Mouse (Mus musculus) lung, postnatal 14 days (tissue): ENCODE measurements around the gene Esrrg.

Experiments
- DNase-seq: peaks from one replicate; pipeline ENCODE4 v3.0.0; 2021

The Esrrg gene

GRCm38 (mm10) chr1:187785226-187785625 is 176.6 kb downstream of the Esrrg start:
- no peak for DNase-seq

DNA sequence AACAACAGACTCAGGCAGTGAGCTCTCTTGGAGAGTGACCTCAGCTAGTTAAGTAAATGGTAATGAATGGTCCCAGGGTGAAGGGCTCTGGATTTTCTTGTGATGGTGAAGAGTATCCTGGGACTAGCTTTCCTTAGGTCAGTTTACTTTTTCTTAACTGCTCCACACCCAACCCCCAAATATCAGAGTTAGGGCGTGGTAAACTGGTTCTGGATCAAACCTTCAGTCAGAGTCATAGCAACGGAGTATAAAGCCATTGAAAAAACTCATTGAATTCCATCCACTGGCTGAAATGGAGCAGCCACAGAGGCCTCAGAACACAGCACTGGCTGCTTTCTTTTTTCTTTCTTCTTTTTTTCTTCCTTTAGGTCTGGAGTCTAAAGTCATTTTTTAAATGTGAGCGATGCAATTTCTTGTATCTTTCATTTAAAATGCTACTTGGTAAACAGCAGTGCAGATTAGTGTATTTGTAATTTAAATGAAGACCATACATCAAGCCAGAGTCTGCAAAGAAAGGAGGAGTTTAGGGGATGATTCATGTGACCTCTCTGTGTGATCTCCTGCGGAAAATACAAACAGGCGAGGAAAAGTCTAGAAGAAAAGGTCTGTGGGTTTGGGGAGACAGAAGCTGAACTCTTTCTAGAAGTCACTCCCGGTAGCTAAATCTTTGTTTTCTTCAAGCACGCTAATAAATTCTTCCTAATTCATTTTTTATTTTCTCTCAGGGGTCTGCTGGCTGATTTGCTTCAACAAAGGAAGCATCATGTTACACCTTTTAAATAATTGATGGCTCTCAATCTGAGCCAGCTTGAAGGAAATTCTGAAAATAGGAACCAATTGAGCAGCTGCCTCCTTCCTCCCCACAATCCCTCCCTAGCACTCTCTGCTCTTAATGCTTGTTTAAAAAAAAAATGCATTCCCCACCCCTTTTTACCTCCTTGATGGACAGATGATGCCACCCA is 178.7 kb downstream of the Esrrg start:
- DNase-seq = no peak

GRCm38 (mm10) chr1:187794240-187794930 is 185.8 kb downstream of the Esrrg start:
- no peak for DNase-seq

DNA sequence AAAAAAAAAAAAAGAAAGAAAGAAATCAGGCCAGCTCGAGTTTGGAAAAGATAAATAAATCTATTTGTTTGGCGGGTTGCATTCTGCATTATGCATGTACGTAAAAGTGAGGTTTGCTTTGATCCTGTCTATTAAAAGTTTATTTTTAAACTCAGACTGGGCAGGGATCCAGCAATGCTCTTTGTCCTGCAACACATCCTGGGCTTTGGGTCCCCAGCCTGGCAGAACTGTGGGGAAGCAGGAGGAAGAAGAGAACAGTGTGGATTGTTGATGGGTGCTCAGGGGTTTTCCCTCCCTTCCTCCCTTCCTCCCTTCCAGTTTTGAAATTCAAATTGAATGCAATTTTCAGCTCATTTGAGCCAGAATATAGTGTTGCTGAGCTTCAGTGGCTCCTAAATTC is 187.0 kb downstream of the Esrrg start:
- DNase-seq = no peak

DNA sequence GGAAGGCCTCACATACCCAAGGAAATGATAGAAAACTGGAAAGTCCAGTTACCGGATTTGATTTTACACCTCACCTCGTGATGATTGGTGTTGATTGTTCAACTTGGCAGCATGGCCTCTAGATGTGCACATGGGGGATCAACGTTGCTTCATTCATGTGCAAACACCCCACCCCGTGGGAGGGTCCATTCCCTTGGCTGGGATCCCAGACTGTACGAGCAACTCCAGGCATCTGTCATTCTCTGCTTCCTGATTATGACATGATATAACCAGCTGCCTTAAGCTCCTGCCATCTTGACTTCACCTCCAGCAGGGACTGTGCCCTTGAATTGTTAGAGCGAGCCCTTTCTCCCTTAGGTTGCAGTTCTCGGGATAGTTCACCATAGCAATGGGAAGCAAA is 190.7 kb downstream of the Esrrg start:
- DNase-seq = no peak

DNA sequence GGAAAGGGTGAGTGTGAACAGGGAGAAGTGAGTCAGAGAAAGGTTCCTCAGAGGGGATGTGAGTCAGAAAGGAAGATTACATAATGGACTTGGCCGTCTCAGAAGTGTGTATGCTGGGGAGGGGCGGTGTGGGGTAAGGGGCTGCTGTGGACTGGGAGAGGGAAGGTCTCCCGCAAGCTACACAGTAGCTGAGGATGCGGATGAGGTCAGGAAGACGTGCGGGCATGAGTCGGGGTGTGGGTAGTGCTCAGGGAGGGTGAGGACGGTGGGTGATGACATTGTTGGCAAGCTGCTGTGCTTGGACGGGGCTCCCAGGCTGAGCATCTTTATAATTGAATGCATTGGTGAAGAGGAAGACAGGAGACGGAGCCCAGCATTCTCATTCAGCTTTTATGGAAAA is 192.2 kb downstream of the Esrrg start:
- DNase-seq = no peak

- DNase-seq = no peak
Observed at GRCm38 (mm10) chr1:187803566-187803965, 195.0 kb downstream of the Esrrg start.

GRCm38 (mm10) chr1:187803997-187804396 is 195.4 kb downstream of the Esrrg start:
- DNase-seq = no peak

GRCm38 (mm10) chr1:187805001-187805400 is 196.4 kb downstream of the Esrrg start:
- DNase-seq = no peak

DNA sequence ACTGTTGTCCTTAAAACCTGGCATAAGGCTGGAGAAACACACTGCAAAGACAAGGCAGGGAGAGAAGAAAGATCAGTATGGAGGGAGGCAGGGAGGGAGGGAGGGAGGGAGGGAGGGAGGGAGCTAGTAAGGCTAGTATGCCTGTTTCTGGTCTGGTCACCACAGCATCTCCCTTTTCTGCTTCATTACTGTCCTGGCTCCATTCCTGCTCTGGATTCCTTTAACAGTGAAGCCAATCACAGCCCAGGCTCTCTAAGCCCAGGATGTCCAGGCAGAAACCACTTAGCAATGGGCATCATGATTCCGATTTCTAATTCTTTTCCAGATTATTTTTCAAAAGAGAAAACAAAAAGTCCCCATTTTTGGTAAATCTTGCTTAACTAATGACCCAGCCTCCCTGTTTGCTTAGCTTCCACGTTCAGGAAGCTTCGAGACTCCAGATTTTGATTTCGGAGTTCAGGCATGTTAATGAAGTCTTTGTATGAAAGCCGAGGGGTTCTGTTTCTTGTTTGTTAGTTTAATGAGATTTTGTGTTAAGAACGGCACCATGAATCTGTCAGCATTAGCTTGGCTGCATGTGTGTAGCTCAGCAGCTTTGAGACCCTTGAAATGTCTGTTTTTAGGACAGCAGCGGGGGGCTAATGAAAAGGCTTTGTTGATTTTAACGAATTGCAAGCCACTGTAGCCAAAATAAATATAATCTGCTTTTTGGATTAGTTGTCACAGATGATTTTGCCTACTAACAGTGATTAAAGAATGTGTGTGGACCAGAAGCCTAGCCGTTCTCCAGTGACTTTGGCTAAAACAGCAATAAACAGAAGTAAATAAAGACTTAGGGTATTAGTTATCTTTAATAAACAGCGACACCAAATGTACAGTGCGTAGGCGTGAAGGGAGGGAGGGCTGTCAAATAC is 199.1 kb downstream of the Esrrg start:
- DNase-seq = no peak

GRCm38 (mm10) chr1:187808391-187808922 is 199.9 kb downstream of the Esrrg start:
- DNase-seq = no peak

DNA sequence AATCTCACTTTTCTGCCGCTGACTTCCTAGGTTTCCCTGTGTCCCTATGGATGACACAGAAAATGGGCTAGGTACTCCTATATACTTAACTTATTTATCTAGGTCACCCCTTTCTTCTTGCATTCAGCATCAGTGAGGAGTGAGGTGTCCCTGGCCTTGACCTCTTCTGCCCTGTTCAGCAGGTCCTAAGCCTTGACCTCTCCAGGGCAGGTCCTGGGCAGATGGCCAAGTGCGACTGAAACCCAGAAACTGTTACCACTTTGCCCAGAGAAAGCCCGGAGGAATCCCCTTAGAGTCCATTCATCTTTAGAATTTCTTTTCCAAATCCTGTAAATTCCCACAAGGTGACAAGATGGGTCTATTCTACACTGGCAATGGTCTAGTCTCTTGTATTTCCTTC is 201.0 kb downstream of the Esrrg start:
- no peak for DNase-seq

GRCm38 (mm10) chr1:187819406-187819805 is 210.8 kb downstream of the Esrrg start:
- no peak for DNase-seq

- DNase-seq = no peak
Observed at GRCm38 (mm10) chr1:187821368-187821811, 212.8 kb downstream of the Esrrg start.

DNA sequence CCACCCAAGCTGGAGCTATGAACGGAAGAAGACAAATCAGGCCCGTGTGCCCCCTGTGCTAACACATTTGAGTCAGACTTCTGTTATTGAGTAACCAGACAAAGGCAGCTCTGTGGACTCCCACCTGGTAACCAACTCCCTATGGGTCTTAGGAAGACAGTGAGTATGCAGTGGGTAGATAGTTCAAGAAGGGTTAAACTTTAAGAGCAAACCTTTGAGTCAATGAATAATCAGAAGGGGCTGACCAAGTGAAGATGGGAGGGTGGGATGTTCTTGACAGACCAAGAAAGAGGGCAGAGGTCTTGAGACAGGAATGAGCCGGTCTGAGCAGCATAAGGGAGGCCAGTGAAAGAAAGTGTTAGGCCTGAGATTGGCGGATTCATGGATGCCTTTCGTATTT is 214.8 kb downstream of the Esrrg start:
- DNase-seq = no peak

DNA sequence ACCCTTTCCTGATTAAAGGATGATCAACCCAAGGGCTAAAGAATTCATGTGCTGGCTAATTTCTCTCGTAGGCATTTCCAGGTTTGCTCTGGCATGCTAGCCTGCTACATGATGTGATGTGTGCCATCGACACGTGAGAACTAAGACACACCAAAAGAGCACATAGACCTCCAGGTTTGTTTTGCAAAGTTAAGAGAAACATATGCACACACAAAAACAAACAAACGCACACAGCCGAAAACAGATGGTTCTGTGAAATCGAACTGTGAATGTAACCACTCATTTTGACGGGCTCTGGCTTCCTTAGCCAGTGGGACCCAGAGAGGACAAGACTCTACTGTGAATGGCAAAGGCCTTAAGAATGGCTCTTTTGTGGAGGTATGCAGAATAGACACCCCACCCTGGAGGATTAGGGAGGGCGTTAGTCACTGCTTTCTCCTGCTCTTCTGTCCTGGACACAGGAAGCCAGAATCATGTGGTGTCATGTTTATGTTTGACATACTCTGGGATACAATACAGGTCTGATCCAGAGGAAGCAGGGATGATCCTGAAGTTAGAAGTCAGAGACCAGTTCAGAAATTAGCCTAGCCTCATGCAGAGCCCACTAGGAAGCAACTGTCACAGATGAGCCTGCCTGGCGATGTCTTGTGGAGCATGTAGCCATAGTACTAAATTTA is 217.0 kb downstream of the Esrrg start:
- no peak for DNase-seq

GRCm38 (mm10) chr1:187826140-187826539 is 217.5 kb downstream of the Esrrg start:
- no peak for DNase-seq

DNA sequence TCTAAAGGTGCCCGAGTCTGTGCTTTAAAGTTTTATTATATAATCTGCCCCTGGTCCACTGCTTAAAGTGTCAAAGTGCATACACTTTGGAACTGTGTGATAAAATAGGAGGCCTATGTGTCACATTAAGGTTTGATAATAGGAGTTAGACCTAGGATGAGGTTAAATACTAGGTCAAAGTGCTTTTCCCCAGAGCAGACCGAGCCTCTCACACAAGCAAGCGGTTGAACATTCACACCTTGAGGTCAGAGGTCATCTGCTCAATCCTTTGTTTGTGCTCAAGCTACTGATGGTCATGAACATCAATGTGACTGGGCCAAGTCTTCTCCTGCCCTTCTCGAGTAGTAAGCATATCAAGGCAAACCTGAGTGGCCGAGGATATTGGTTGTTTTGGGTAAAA is 218.3 kb downstream of the Esrrg start:
- no peak for DNase-seq

GRCm38 (mm10) chr1:187830937-187831336 is 222.3 kb downstream of the Esrrg start:
- DNase-seq = no peak

DNA sequence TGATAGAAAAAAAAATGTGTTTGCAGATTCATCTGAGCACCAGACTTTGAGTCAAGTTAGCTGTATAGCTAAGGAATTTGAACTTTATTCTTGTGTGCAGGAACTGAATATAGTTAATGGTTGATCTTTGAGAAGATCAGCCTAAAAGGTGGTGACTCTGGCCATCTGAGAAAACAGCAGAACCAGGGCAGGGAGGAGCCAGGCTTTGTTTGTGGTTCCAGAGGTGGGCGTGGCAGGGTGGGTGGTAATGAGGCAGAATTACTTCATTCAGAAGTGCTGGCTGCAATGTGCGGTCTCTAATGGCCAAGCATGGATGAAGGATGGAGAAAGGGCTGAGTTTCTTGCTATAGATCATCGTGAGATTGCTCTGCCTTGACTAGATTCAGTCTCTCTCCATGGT is 224.3 kb downstream of the Esrrg start:
- DNase-seq = no peak

DNA sequence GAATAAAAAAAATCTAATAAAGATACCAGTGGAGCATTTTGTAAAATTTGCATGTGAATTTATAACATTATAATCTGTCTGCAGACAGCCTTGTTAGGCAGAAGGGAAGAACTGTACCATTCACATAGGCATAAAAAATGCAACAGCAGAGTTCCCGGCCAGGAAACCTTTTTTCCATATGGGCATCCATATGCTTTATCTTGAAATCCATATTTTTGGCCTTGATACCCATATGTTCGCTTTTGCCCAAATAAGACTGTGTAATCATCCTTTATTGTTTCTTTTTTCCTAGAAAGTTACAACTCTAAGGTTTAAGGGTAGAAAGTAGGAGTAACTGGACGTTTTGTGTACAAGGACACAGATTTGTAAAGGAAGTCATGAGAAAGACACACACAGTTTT is 226.0 kb downstream of the Esrrg start:
- no peak for DNase-seq

DNA sequence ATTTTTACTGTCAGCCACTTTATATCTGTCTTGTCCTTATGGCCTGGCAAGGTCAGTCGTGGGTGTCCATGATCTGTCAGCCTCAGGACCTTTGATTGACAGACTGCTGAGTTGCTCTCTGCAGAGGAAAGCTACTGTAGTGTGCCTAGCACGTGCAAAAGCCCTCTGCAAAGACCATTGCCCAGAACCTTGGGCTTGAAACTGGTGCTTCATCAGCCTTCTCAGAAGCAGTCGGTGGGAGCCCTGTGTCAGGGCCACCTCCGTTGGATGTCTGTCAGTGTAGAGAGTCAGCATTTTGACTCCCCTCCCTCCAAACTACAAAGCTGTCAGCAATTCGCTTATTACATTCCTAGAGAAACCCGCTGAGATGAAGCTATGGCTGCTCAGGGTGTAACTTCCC is 227.8 kb downstream of the Esrrg start:
- no peak for DNase-seq
